Mouse (Mus musculus): ENCODE results near the gene Arl6.

The Arl6 gene

DNA sequence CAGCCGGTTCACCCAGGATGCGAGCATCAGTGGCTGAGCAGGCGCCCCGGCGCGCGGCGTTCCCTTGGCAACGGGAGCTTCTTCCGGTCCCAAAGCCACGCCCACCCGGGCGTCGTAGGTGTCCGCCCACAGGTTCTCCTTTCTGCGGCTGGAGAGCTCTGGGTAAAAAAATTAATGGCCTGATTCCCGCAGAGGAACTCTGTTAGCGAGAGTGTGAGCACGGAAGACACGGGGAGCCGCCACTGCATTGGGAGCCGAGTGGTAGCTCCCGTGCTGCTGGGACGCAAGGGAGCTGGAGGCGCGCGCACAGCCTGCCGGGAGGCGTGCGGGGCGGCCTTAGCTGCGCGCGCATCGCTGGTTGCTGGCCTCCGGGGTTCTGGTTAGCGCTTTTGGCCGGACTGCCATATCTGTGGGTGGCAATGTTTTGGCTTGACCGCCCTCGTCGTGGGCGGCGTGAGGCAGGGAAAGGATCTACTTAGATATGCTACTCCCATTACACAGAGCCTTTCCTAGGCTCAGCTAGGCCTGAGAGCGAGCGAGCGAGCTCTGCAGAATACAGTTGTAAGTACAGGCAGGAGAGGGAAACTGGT, at the start of gene Arl6:
Arl6 (minus strand) TSS at position 290 of the 590 bp plus-strand sequence.
- no peak for DNase-seq (ENCODE audit: extremely low read depth, low read depth)

DNA sequence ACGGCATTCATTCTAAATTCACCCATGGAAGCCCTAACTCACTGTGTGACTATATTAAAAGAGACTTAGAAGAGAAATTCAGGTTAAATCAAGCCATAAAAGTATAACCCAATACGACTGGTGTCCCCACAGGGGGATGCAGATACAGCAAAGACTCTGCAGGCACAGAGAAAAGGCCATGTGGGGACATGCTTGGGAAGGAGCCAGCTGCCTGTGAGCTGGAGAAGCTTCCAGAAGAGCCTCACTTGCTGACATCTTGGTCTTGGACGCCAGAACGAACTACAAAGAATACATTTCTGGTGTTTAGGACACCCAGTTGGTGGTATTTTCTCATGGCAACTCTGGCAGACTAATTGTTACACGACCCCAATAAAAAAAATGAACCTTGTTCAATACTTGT, 45.9 kb upstream of the Arl6 start:
- no peak for DNase-seq (ENCODE audit: extremely low read depth, low read depth)

DNA sequence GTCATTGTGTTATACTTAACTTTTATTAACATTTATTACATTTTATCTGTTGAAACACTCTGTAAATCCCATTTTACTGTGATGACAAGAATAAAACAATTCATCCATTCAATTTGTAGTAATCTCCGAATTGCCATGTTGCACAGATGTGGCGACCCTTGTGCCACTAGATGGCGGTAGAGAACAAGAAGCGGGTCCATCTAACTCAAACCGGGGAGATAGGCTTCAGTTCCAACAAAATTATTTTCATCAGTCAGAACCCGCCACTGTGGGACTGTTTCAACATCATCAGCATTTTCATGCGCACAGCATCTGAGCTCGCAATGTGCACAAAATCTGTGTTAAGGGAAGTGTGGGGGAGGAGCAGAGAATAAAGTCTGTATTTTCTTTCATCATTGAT, 44.2 kb upstream of the Arl6 start:
- DNase-seq (ENCODE audit: extremely low read depth, low read depth): peak; percentile 30

DNA sequence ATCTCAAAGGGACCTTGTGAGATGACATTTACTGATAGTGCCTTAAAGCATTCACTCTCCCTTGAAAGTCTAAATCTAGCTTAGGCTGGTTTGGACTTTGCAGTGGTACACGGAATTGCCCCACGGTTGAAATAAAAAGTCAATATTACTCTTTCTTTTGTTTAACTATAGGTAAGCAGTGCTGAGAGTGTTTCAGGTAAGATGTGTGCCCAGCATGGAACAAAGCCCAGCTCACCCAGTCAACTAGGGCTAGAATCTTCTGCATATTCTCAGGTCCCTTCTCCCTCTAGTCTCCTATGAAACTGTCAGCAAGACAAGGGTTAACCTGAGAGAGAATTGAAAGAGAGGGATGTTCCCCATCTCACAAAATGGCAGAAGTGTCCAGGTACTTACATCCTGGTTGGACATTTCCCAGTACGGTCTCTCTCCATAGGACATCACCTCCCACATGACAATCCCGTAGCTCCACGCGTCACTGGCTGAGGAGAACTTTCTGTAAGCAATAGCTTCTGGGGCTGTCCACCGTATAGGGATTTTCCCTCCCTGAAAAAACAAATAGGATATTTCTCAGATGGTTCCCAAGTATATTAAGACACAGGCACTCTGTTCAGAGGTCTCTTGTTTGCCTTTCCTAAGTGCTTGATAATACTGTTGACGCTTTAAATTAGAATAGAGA, 43.2 kb upstream of the Arl6 start:
- no peak for DNase-seq (ENCODE audit: extremely low read depth, low read depth)

- no peak for DNase-seq (ENCODE audit: extremely low read depth, low read depth)
Observed at GRCm38 (mm10) chr16:59666938-59667337, 27.7 kb upstream of the Arl6 start.

DNA sequence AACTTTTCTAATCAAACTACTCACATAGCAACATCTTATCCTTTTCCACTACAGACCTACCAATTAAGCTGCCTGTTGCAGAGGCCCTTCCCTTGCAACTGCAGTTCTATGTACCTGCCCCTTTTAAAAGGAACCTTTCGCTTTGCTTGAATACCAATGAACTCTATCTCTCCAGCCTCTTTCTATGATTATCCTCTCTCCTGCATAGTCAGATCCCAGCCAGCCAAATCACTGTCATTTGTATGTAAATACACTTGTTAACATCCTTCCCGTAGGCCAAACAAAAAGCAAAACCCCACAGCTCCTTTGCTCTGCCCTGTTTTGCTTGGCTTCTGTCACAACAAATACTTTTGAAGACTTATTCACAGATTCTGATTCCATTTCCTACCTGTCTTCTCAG, 4.6 kb upstream of the Arl6 start:
- no peak for DNase-seq (ENCODE audit: extremely low read depth, low read depth)

- no peak for DNase-seq (ENCODE audit: extremely low read depth, low read depth)
Observed at GRCm38 (mm10) chr16:59639985-59640384, 794 bp upstream of the Arl6 start.

- no peak for DNase-seq (ENCODE audit: extremely low read depth, low read depth)
Observed at GRCm38 (mm10) chr16:59634598-59634997, 4.6 kb downstream of the Arl6 start.

DNA sequence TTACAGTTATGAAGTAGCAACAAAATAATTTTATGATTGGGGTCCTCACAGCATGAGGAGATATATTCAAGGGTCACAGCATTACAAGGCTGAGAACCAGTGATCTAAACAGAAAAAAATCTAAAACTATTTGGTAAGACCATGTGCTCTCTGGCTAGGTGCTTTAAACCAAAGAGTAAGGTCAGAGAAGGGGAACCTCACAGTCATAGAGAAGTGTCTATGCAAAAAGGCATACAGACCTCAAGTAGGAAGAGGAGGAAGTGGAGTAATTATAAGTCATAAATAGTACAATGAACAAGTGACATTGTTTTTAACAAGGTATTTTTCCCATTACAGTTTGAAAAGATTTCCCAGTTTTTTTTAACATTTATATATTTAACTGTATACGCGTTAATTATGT, 17.6 kb downstream of the Arl6 start:
- no peak for DNase-seq (ENCODE audit: extremely low read depth, low read depth)

DNA sequence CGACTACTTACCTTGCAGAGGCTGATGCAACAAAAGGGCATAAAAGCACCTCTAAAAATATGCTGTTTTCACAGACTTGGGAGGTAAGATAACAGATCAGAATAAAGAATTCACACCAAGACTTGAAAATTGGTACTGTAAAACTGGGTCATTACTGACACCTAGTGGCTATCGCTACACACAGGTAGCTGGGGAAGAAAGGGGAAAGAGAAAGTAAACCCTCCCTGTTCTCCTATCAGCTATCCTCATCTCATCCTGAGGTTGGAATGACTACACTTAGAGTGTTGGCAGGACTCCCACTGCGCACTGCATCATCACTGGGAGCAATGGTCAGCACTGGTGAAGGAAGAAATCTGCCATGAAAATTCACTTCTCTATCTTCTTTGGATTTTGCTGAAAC, 22.0 kb downstream of the Arl6 start:
- peak; percentile 32 for DNase-seq (ENCODE audit: extremely low read depth, low read depth)

GRCm38 (mm10) chr16:59615675-59616074, 23.5 kb downstream of the Arl6 start:
- DNase-seq (ENCODE audit: extremely low read depth, low read depth): no peak

- DNase-seq (ENCODE audit: extremely low read depth, low read depth): no peak
Observed at GRCm38 (mm10) chr16:59610750-59611149, 28.4 kb downstream of the Arl6 start.

DNA sequence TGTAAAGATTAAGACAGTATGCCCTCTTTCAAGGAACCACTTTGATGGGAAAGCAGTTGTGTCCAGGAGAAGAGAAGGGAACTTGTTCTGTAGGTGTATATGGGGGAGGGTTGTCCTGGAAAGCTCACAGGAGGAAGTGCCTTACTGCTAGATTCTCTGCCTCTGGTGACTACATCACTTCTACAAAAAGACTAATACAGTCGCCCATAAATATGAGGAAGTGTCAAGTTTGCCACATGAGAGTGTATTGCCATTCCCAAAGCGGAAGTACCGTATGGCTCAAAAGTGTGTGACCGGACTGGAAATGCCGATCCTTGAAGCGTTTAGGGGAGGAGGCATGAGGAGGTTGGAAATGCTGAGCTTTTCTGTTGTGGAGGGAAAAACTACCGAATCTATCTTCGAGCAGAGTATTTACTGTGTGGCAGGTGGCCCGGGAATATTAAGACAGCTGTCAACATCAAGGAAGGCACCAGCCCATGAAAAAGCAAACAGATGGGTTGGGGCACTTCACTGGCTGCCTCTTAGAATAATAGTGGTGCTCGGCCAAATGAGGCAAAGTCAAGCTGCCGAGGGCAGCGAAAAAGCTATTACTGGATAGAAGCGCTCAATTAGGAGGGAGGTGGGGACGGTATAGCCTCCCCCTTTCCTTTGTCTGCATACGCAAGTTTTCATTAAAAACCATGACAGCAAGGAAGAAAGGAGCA, 35.0 kb downstream of the Arl6 start:
- no peak for DNase-seq (ENCODE audit: extremely low read depth, low read depth)

DNA sequence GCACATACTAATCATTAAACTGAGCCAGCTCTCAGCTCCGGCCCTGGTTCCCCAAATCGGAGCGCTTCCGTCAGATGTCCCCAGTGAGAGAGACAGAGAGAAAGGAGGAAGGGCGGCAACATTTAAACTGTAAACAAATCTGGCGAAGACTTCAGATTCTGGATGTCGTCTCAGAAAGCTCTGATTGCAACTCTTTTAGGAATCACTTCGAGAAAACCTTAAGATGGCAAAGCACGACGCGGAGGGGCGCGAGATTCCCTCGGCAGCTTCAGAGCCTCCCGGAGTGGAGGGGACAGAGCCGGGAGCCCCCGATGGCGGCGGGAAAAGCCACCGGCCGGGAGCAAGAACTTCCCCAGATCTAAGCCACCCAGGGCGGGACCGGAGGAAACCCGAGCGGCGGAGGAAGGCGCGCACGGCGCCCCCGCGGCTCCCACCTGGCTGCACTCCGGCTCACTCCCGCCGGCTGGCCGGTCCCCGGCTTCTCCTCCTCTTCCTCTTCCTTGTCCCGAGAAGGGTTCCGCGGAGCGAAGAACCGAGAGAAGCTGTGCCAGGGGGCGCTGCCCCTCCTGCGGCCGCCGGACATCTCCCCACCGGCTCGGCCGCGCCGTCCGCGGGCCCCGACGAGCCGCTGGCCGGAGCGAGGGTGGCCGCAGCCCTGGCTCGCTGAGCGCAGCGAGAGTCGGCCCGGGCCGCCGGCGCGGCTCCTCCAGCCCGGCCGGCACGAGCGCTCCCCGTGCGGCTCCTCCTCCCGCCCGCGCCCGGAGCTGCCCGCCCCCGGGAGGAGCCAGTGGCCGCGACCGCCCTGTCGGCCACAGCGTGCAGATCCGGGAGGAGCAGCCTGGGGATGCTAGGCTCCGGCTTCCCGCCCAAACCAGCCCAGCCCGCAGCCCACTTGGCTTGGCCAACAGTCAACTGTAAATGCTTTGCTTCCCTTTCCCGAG, 38.6 kb downstream of the Arl6 start, which contains the start of gene Crybg3:
Crybg3 (minus strand) TSS at position 669 of the 941 bp plus-strand sequence.
- no peak for DNase-seq (ENCODE audit: extremely low read depth, low read depth)

DNA sequence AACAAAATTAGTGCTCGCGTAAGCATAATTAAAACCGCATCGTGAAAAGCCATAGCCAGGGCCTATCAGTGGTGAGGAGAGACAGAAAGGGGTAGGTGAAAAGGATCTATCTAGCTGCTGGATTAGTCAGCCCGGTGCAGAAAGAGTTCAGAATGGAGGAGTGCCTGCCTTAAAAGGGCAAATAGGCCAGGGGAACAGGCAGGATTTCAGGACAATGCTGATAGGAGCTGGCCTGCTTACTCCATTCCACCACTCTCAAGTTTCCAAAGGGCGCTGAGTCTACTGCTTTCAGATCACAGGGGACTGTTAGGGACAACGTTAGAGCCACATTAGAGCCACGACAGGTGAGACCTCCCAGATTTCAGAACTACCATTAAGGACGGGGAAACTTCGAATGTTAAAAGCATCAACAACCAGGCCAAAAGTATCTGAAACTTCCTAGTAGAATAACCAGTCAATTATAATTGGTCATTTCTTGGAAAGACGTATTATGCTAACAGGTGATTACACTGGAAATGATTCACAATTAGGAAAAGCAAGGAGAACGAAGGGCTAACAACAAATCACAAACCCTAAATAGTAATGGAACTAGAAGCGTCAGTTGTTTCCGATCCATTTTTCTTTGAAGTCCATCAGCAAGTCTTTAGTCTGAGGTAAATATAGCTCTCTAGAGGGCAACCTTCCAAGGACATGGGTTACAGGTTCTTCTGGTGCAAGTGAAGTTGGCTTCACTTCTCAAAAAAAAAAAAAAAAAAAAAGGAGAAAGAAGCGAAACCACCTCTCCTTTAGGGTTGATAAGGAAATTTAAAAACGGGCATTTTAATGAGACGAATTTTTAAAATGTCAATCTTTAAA, 39.6 kb downstream of the Arl6 start:
- DNase-seq (ENCODE audit: extremely low read depth, low read depth): no peak

DNA sequence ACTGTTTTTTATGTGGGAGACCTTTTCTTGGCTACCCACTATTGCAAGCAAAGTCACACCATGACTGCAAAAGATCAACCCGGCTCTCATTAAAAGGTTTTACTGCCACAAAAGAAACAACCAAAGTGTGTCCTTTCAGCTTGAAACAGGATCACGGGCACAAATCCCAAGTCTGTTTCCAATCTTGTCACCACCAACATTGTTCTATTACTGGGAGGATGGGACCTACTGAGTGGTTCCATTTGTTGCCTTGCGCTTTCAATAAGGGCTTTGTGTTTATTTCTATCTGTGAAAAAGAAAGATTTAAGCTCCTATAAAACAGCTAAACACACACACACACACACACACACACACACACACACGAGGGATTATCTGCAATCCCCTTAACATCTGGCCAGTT, 40.2 kb downstream of the Arl6 start:
- no peak for DNase-seq (ENCODE audit: extremely low read depth, low read depth)

DNA sequence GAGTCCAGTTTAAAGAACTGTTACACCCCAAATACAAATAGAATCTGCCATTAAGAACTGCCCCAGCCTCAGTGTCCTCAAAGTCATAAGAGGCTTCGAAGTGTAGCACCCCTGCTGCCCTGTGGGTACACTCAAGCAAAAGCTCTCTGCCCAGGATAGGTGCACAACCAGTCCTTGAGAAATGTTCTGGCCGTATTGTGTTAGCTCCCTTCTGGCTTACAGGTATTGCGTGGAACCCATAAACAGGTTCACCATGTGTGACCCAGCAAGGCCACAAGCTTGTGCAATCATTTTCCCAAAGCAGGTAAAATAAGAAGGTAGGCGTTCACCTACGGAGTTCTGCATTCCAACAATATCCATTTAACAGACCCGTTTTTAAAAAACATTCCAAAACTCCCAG, 41.9 kb downstream of the Arl6 start:
- no peak for DNase-seq (ENCODE audit: extremely low read depth, low read depth)

DNA sequence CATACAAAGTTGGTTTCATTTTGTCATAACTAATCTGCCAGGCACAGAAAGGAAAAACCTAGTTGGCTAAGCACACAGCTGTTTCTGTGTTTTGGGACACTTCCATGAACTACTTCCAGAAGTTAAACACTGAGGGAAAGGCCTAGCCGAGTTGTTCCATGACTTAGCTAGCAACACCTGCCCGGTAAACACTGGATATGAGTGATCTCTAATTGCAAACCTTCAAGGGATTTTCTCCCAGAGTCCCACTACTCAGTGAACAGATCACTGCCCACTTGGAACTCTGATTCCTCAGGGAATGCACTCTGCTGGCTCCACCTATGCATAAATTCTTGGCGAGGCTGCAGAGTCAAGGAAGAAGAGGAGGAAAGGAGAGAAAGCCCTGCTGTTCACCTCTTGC, 44.5 kb downstream of the Arl6 start:
- no peak for DNase-seq (ENCODE audit: extremely low read depth, low read depth)

- no peak for DNase-seq (ENCODE audit: extremely low read depth, low read depth)
Observed at GRCm38 (mm10) chr16:59590790-59591189, 48.4 kb downstream of the Arl6 start.

DNA sequence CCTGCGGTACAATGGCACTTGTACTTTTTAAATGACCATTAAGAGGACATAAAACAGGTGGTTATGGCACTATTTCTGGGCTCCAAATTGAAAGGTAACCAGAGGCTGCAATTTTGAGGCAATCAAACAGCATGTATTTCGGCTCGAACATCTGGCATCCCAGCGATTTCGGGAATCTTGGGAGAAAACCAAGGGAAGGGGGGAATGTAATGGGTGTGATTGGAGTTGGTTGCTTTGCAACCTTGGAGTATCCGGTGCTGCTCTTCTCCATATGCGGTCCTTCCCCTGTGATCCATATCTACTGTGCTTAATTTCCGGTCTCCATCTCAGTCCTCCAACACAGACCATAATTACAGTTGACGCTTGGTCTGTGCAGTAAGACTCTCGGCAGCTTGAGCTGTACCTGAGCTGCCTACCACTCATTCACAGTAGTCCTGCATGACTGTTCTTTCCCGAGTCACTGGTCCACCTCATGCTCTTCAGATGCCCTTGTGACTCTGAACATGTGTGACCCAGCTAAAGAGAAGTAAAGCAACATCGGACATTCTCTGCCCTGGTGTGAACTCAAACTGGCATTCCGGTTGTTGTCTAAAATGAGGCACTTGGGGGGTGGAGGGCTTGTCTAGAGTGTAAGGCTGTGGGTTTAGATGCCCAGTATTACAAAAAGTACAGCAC, 50.7 kb downstream of the Arl6 start:
- no peak for DNase-seq (ENCODE audit: extremely low read depth, low read depth)

All from MEL-GATA-1-ER (cell line).